Mouse (Mus musculus) adipocyte (in vitro differentiated cells): ENCODE results near the gene Cox8a.
A peak's percentile ranks its signal among the peaks of the same experiment; 100 is the strongest.

Experiments
- DNase-seq: peaks from one replicate; pipeline ENCODE4 v3.0.0-alpha.2; 2016; ENCODE audit warnings: low spot score

Gene Cox8a

GRCm38 (mm10) chr19:7185059-7185458 lies 32.4 kb downstream of the Cox8a start:
- DNase-seq = no peak

DNA sequence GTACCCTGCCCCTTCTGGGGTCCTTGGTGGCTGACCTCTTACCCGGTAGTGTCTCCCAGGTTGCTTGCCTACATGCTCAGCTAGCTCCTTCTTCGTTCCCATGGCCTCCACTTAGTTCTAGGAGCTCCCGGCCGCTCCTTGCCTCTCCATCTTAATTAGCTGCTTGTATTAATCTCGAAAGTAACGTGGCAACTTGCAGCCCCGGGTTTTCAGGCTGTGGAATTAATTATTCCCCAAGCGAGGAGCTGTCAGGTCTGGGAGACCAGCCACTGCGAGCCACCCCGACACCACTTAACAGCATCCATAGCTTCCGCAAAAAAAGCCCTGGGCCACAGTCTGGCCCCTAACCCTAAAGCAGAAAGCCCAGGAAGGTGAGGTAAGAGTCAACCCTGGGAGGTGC lies 34.0 kb downstream of the Cox8a start:
- no peak for DNase-seq

GRCm38 (mm10) chr19:7182273-7182949 lies 35.0 kb downstream of the Cox8a start:
- no peak for DNase-seq

DNA sequence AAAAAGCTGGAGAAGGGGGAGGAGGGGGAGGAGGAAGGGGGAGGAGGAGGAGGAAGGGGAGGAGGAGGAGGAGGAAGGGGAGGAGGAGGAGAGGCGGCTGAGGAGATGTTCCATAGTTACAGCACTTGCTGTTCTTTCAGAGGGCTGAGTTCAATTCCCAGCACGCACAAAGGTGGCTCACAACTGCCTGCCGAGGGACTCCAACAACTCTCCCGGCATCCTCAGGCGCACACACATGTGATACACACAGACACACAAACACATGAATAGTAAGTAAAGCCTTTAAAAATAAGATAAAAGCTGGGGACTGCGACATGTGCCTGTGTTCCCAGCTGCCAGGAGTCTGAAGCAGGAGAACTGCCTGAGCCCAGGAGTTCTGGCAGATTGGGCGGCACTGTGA lies 35.9 kb downstream of the Cox8a start:
- DNase-seq = no peak

GRCm38 (mm10) chr19:7180756-7181405 lies 36.5 kb downstream of the Cox8a start:
- peak; percentile 44 for DNase-seq

DNA sequence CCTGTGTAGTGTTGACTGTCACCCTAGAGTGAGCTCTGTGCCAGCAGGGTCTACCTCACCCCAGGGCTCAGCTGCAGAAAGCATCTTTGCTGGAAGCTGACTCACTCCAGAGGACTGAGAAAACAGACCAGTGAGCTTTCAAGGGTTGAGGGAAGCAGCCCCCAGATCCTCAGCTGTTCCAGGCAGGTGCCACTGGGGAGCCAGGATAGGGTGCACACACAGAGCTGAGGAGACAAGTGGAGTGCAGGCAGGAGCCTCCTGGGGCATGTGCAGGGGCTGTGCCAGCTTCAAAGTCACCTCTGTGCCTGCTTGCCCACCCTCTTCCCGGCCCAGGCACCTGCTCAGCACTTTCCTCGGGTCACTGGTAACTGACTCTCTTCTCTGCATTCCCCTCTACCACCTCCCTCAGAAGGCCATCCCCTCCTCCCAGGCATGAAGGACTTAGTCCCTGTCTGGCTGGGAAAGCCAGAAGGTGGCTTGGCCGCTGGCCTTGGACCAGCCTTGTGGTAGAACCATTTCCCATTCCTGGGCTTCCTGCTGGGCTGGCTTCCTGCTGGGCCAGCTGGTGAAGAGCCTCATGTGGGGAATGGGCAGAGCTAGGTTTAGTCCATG lies 38.5 kb downstream of the Cox8a start:
- DNase-seq = no peak

DNA sequence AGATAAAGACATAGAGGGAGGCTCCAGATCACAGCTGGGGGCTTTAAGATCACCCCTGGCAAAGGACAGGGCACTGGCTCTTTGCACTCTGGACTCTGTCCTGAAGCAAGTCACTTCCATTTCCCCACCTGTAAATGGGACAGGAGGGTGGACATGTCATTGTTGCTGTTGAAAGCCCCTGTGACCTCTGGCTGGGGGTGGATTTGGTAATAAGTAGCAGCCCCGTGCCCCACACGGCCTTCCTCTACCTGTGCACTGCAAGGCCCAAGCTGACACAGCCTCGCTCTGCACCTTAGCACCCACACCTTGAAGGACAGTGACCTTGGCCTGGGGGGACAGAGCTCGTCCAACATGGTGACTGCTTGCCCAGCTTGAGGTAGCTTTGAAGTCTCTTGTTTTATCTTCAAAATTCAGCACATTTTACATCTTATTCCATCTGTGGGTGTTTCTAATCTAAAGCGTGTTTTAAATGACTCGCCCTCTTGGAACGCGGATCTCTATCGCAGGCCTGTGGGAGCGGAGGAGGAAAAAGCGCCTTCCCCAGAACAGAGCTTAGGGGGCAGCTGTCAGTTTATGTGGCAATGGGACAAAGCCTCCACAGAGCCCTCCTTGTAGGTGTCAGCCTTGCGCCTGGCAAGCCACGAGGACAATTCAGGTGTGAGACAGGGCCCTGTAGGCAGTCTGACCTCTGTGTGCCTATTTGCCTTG lies 39.5 kb downstream of the Cox8a start:
- DNase-seq = no peak

DNA sequence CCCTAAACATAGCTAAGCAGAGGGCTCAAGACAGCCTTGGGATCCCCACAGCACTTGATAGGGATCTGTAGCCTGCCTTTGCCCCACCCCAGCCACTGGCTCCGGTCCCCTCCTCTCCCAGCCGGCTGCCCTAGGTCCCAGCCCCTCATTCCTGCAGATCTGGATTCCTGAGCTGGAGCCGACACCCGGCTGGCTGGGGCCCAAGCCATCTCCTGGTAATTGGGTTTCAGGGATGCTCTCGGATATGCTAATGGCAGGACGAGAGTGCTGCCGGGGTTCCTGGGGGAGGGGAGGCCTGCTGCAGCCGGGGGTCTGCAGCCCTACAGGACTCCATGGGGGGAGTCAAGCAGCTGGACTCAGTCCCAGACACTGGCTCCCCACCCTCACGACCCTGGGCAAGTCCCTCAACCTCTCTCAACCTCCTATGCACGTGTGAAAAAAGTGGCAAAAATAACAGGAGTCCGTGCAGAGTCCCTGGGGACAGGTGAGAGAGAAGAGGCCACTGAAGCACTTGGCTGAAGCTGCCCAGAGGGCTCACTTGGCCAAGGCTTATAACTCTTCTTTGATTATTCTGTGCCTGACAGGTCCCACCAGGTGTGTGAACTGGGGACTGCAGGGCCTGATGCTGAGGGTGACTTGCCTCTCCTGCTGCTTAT lies 41.2 kb downstream of the Cox8a start:
- DNase-seq = no peak

DNA sequence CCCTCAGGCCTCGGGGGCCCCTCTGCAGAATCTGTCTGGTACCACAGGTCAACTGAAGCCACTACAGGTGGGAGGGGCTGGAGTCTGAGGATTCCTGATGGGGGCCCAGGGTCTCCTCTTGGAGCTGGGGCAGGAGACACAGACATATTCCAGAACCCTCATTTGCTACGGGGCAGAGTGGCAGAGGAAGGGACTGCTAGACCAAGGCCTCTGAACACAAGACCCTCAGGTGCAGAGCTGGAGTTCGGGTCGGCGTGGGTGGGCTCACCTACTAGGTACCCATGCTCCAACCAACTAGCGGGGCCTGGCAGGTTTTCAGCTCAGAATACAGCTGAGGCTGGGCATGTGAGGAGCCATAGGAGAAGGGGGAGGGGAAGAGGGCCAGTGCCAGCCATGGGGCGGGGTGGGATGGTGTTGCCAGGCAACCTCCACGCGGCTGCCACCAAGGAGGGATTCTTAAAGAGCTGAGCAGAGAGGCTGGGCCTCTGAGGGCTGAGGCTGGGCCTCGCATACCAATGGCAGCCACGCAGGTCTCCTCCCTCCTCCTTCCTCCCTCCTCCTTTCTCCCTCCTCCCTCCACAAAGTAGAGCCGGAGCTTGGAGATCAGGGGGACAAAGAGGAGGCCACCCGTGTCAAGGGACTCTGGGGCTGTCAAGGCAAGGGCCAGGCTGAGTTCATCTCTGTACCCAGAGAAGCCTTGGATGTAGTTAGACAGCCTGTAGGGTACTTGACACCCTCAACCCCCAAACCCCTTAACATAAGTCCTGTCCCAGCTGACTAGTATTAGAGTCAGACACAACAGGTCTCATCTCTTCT lies 45.2 kb downstream of the Cox8a start:
- no peak for DNase-seq

DNA sequence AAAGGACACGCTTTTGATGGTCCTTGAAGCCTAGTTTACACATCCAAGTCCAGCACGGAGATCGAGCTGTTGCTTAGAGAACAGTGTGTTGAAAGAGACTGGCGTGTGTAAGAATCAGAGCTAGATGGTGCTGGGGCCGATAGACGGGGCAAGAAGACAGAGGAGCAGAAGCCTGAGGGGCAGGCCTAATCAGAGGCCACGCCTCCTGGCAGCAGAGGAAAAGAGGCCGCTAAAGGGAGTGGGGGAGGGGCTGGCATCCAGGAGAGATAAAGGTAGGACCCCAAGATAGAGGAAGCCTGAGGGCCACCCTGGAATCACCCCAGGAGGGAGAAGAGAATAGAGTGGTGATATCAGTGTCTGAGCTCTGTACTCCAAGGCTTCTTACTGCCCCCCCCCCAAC lies 46.0 kb downstream of the Cox8a start:
- DNase-seq = no peak

- DNase-seq = no peak
Measured at GRCm38 (mm10) chr19:7170916-7171315, 46.5 kb downstream of the Cox8a start.

DNA sequence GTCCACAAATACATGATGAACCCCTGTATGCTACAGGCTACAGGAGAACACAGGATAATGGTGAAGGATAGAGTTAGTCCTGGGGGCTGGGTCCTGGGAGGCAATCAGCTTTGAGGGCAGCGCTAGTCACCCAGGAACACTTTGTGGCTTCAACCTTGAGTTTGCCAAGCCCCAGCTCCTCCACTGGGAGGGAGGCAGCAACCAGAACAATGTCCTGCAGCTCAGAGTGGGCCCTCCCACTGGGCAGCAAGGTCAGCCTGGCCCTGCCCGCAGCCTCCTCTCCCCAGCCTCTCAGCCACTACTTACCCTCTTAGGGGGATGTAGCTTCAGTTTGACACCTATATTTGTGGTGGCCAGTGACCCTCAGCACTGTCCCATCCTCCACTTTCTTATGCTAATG lies 49.0 kb downstream of the Cox8a start:
- DNase-seq = no peak

DNA sequence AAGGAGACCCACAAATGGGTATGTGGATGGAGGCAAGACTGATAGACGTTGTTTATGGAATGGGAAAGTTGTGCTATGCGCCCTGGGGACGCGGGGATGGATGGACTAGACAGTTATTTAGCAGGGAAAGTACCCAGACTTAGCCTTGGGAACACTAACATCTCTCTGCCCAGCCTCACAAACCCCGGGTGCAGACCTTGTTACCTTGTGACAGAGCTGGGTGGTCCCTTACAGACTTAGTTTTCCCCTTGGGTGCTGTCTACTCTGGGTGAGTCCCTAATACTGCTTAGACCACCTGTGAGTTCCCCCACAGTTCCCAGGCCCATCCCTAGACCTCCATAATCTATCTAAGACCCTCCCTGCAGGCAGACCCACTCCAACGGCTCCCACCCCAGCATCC lies 50.6 kb downstream of the Cox8a start:
- DNase-seq = no peak

DNA sequence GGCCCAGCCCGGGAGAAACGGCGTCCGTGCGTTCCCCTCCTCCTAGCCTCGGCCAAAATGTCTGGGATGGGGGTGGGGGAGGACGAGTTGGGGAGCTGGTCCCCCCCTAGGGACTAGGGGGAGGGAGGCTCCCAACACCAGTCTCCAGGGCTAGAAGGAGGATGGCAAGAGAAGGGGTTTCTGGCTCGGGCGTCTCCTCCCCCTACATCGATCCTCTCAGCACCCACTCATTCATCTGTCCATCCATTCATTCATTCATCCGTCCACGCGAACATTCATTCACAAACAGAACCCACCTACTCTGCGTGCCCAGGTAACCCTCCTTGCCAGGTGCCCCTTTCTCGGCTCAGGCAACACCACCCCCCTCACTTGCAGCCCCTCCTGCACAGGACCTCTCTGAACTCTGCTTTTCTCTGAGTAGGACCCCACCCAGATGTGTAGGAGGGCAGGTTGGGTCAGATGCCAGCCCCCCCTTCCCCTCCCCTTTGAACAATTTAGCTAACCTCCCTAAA lies 51.2 kb downstream of the Cox8a start:
- no peak for DNase-seq

GRCm38 (mm10) chr19:7165509-7166199 lies 51.8 kb downstream of the Cox8a start:
- DNase-seq = no peak
